Mouse (Mus musculus) gastrocnemius, postnatal 10 days (tissue): ENCODE results near the gene Scfd2. TPM values are rescaled to one million over a fixed set of nuclear protein-coding genes. Genes with fewer than 3 reads are reported as not detected.

Source experiments
- DNase-seq: peaks from one replicate; pipeline ENCODE4 v3.0.0; 2021; ENCODE audit warnings: mixed read lengths
- total RNA-seq, 2 experiments: library from RNA; stranded (reverse); gene quantifications; 2 replicates each; pipeline ENCODE4 v1.2.3; 2021

Gene Scfd2
- total RNA-seq, 2 experiments from 2014 or later: 10.2 to 12.8 TPM

- no peak for DNase-seq
These were observed 363.5 kb downstream of the Scfd2 start for GRCm38 (mm10) chr5:74168085-74168484.

- DNase-seq: no peak
These were observed 364.9 kb downstream of the Scfd2 start for GRCm38 (mm10) chr5:74166642-74167041.

- no peak for DNase-seq
These were observed 367.0 kb downstream of the Scfd2 start for GRCm38 (mm10) chr5:74164547-74164946.

GRCm38 (mm10) chr5:74163141-74163540 lies 368.4 kb downstream of the Scfd2 start:
- no peak for DNase-seq

GRCm38 (mm10) chr5:74162013-74162412 lies 369.5 kb downstream of the Scfd2 start:
- DNase-seq: no peak

- DNase-seq: no peak
These were observed 370.1 kb downstream of the Scfd2 start for GRCm38 (mm10) chr5:74161297-74161926.

GRCm38 (mm10) chr5:74160349-74160748 lies 371.2 kb downstream of the Scfd2 start:
- no peak for DNase-seq

GRCm38 (mm10) chr5:74159906-74160305 lies 371.7 kb downstream of the Scfd2 start:
- no peak for DNase-seq

- DNase-seq: no peak
These were observed 372.5 kb downstream of the Scfd2 start for GRCm38 (mm10) chr5:74158929-74159632.

GRCm38 (mm10) chr5:74155860-74156351 lies 375.7 kb downstream of the Scfd2 start:
- no peak for DNase-seq

Other genes starting within 250 kb of the Scfd2 start
- gene Fip1l1, start 3.7 kb upstream of the Scfd2 start, total RNA-seq: 10 to 100 TPM; 29.6 to 38.2 TPM
- gene Lnx1, start 171.2 kb upstream of the Scfd2 start, total RNA-seq: 1 to 10 TPM; 1.3 to 2.0 TPM